Mouse (Mus musculus) Patski (cell line): ENCODE measurements around the gene Zfp513. TPM values are rescaled to one million over a fixed set of nuclear protein-coding genes. Genes with fewer than 3 reads are reported as not detected.

Source experiments
- ATAC-seq: fragments of 100-300 bp; one replicate; pipeline ENCODE4 v1.8.0; 2021
- CTCF ChIA-PET: fragments of 350-600 bp; sonication (Branson Sonifier 250); formaldehyde crosslinking; loops from one replicate; lab custom pipeline; 2022; ENCODE audit warnings: inconsistent platforms; lab: Charles Lee
- POLR2A ChIA-PET: fragments of 350-600 bp; sonication (Branson Sonifier 250); formaldehyde crosslinking; loops from one replicate; lab custom pipeline; 2022; ENCODE audit warnings: antibody characterized with exemption, inconsistent platforms; lab: Charles Lee
- DNase-seq: peaks from one replicate; pipeline ENCODE4 v3.0.0-alpha.2; 2011; ENCODE audit warnings: low read depth, low spot score
- H3K27me3 ChIP-seq: fragments of 371-371 bp; one replicate; pipeline ENCODE4 v1.5.1; 2021
- CTCF ChIP-seq: fragments of 100-300 bp; IDR thresholded peaks from one replicate; pipeline ENCODE4 v1.5.1; 2021
- in situ Hi-C: fragments of 300-500 bp; cut with MboI; formaldehyde crosslinking; loops from 3 replicates; pipeline ENCODE4 v1.11.1; 2018; ENCODE audit warnings: low pct_unique_long_range_greater_than_20kb, mixed read lengths
- polyA plus RNA-seq: library from polyadenylated mRNA; unstranded; gene quantifications from one replicate; pipeline ENCODE4 v1.2.3, GENCODE M21; 2021

The Zfp513 gene
- polyA plus RNA-seq, 1 experiment from 2014 or later: 44.0 TPM

DNA sequence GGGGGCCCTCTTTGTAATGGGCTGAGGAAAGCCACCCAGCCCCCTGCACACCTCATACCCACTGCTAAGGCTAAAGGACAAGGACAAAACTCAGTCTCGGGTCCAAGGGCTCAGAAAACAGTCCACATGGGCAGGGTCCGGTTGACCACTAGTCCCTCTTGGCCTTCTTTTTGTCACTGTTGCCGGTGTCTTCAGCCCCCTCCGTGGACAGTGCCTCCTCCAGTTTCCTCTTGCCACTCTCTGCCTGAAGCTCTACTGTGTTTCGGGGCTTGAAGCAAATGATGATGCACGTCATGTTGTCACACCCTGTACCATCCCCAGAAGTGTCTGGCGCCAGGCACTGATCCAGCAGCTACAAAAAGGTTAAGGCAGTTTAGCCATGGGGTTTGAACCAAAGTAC, 830 bp upstream of the Zfp513 start:
- no peaks in the 10 kb centered on the region for H3K27me3 ChIP-seq
- CTCF ChIA-PET: interaction anchor here (0.6 to 1.8 kb wide), 4 partner anchors 9 to 72 kb away, joined by 3 to 5 read pairs (median 4); partner anchors contain the start of genes Eif2b4 and Snx17
- POLR2A ChIA-PET: interaction anchor here (1.4 to 2.3 kb wide), 2 partner anchors 10 to 38 kb away, joined by 6 to 14 read pairs; partner anchors contain the start of genes Eif2b4, Gm9970, Nrbp1 and Snx17
- TF ChIP-seq CTCF: no peak
- no peak for ATAC-seq
- in situ Hi-C loops: no loop called here
- no peak for DNase-seq

DNA sequence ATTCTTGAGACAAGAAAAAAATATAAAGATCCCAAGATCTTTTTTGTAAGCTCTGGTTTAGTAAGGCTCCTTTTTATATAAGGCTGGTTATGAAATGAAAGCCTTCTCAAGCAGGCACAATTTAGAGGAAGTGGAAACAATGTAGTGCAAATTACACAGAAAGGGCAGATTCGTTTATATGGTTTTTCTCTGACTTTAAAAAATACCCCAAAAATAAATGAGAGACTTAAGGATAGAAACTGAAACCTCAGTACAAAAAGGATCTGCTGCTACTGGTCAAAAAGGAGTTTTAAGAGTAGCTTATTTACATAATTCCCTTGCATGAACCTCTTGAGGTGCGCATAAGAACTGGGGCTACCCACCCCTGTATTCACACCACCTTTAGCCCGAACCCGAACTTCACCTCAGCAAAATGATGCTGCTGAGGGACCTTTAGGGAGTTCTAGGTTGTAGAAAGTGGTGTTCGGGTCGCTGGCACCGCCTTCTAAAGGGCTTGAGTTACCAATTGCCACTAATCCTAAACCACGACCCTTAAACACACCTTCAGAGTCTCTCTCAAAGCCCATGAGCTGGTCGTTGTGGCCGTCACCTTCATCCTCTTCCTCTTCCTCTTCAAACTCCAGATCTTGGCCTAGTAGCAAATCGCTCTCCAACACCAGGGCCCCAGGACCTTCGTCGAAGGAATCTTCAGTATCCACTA, 911 bp downstream of the Zfp513 start:
- ATAC-seq: no peak
- no peak for DNase-seq
- in situ Hi-C loops: no loop called here
- ChIA-PET POLR2A (interaction anchor here (0.6 to 3.3 kb wide), 6 partner anchors 8 to 94 kb away, joined by 3 to 14 read pairs (median 4); partner anchors contain the start of genes Eif2b4, Fndc4, Gm29609 and Gm9970), CTCF (interaction anchor here (0.6 to 1.8 kb wide), 2 partner anchors 8 to 17 kb away, joined by 3 to 5 read pairs; partner anchors contain the start of genes Eif2b4 and Snx17)
- H3K27me3 ChIP-seq: no peaks in the 10 kb centered on the region
- TF ChIP-seq CTCF: no peak

DNA sequence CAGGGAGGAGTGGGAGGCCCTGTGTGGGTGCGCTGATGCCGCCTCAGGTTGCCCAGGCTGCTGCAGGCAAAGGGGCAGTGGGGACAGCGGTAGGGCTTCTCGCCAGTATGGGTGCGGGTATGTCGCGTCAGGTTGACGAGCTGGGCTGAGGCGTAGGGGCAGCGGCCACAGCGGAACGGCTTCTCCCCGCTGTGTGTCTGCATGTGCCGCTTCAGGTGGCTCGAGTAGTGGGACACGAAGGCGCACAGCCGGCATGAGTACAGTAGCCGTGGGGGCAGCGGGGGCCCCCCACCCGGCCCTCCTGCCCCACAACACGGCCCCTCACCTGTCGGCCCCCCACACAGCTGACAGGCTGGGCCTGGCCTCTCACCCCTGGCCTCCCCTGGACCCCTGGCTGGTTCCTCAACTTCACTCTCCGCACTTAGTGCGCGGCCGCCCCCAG, 1.8 kb downstream of the Zfp513 start:
- TF ChIP-seq CTCF: no peak
- ChIA-PET POLR2A (interaction anchor here (0.6 to 3.3 kb wide), 5 partner anchors 13 to 95 kb away, joined by 3 to 12 read pairs (median 3); partner anchors contain the start of genes Fndc4, Gm29609, Gm9970 and Gtf3c2), CTCF (interaction anchor here (0.6 kb wide), 1 partner anchor 19 kb away, joined by 3 read pairs; no protein-coding TSS in a partner anchor)
- no peak for ATAC-seq
- no peaks in the 10 kb centered on the region for H3K27me3 ChIP-seq
- DNase-seq: no peak
- in situ Hi-C loops: no loop called here

DNA sequence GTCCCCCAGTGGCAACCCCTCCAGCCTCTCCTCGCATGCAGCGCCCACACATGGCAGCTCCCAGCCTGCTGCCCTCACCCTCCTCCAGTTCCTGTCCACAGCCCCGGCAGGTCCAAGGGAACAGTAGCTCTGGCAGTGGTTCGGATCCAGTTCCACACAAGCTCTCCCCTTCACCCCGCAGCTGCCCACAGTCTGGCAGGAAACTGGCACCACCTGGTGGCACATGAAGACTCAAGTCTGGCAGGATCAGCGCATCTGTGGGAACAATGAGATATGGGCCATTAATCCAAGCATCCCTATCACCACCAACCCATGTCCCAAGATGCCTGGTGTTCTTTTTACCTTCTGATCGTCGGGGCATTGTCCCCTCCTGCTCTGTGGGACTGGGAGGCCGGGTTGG, 2.2 kb downstream of the Zfp513 start:
- no peak for TF ChIP-seq CTCF
- DNase-seq (no peak), ATAC-seq (no peak)
- CTCF ChIA-PET: interaction anchor here (0.6 kb wide), 1 partner anchor 19 kb away, joined by 3 read pairs; no protein-coding TSS in a partner anchor
- POLR2A ChIA-PET: interaction anchor here (1.5 to 3.3 kb wide), 2 partner anchors 12 to 20 kb away, joined by 3 to 12 read pairs; partner anchors contain the start of genes Gm29609 and Gtf3c2
- in situ Hi-C loops: no loop called here
- H3K27me3 ChIP-seq: no peaks in the 10 kb centered on the region

DNA sequence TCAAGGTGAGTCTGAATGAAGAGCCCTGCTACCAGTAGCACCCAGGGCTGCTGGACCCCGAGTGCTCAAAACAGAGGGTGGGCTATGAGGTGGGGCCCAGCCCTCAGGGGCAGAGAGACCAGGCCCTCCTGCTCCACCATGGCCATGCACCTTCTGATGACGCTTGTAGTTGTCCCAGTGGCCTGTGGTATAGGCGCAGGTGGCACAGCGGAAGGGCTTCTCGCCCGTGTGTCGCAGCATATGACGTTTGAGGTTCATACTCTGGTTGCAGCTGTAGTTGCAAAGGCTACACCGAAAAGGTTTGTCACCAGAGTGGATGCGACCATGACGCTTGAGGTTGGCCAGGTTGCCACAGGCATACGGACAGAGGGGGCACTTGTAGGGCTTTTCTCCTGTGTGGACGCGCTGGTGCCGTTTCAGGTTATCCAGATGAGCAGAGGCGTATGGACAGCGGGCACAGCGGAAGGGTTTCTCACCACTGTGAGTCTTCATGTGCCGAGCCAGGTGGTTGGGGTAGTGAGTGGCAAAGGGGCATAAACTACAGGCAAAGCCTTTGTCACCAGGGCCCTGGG, 2.7 kb downstream of the Zfp513 start:
- DNase-seq: no peak
- ChIA-PET CTCF (no interaction called here), POLR2A (interaction anchor here (1.5 to 3.3 kb wide), 2 partner anchors 12 to 19 kb away, joined by 3 to 12 read pairs; partner anchors contain the start of genes Gm29609 and Gtf3c2)
- no peak for TF ChIP-seq CTCF
- ATAC-seq: no peak
- in situ Hi-C loops: no loop called here
- H3K27me3 ChIP-seq: no peaks in the 10 kb centered on the region

DNA sequence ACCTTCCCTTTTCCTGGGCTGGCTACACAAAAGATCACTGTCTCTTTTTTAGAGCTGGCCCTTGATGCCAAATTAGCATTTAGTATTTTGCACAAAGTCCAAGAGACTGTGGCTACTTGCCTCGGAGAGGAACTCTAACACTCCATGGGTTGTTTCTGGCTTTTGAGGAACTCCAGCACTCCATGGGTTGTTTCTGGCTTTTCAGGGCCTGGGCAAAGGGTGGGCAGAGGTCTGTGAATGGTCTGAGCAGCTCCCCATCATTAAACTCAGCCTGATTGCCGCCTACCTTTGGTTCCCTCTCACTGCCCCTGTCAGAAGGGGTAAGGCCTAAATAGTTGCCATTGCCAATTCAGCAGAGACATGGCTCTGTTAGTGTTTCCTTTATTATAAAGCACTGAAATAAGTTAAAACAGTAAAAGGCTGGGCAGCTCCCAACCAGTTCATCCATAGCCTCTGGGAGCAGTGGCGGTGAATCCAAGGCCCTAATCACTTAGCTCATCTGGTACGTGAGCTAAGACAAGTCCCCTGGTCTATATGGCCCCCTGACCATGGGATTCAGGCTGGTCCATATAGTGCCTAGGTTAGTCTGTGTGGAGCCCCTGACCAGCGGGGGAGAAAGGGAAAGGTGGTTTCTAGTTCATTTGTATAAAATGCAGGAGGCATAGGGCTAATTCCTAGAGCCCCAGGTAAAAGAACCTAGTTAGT, 3.3 kb downstream of the Zfp513 start:
- no peaks in the 10 kb centered on the region for H3K27me3 ChIP-seq
- TF ChIP-seq CTCF: no peak
- ChIA-PET POLR2A (interaction anchor here (1.1 to 1.5 kb wide), 3 partner anchors 9 to 18 kb away, joined by 3 to 10 read pairs (median 3); partner anchors contain the start of genes Gm29609 and Gtf3c2), CTCF (interaction anchor here (0.7 to 1.1 kb wide), 3 partner anchors 18 to 48 kb away, joined by 3 read pairs; no protein-coding TSS in a partner anchor)
- ATAC-seq: no peak
- DNase-seq: no peak
- in situ Hi-C loops: no loop called here

DNA sequence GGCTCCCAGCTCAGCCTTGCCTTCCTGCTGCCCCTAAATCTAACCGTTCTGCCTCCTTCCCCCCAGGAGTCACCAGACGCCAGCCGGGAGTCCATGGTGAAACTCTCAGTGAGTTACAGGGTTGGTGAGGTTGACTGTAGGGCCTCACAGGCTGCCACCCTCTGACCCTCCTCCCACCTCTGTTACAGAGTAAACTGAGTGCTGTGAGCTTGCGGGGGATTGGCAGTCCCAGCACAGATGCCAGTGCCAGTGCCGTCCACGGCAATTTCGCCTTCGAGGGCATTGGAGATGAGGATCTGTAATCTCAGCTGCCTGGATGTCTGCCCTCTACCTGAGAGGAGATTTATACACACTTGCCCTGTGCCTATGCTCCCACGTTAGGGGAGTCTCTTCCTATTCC, 3.9 kb downstream of the Zfp513 start:
- ChIA-PET POLR2A (interaction anchor here (1.1 to 1.5 kb wide), 2 partner anchors 10 to 18 kb away, joined by 3 to 10 read pairs; partner anchors contain the start of genes Gm29609 and Gtf3c2), CTCF (interaction anchor here (0.7 to 1.1 kb wide), 3 partner anchors 17 to 48 kb away, joined by 3 read pairs; no protein-coding TSS in a partner anchor)
- TF ChIP-seq CTCF: no peak

DNA sequence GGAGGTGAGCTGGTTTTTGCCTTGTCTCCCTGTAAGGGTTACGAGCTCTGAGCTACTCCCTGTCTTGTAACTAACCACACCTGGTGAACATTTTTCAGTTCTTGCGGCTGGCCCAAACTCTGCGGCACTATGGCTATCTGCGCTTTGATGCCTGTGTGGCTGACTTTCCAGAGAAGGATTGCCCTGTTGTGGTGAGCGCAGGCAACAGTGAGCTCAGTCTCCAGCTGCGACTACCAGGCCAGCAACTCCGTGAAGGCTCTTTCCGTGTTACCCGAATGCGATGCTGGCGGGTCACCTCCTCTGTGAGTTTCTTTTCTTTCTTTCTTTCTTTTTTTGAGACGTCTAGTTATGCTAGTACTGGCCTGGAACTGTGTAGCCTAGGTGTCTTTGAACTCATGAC, 5.0 kb downstream of the Zfp513 start:
- CTCF ChIA-PET: no interaction called here
- POLR2A ChIA-PET: no interaction called here
- no peak for DNase-seq
- no peak for ATAC-seq
- no peaks in the 10 kb centered on the region for H3K27me3 ChIP-seq
- in situ Hi-C loops: no loop called here
- TF ChIP-seq CTCF: no peak

More for the DNA sequence above, 3.9 kb downstream of the Zfp513 start:
- in situ Hi-C loops: no loop called here
- H3K27me3 ChIP-seq: no peaks in the 10 kb centered on the region
- DNase-seq: no peak
- no peak for ATAC-seq

DNA sequence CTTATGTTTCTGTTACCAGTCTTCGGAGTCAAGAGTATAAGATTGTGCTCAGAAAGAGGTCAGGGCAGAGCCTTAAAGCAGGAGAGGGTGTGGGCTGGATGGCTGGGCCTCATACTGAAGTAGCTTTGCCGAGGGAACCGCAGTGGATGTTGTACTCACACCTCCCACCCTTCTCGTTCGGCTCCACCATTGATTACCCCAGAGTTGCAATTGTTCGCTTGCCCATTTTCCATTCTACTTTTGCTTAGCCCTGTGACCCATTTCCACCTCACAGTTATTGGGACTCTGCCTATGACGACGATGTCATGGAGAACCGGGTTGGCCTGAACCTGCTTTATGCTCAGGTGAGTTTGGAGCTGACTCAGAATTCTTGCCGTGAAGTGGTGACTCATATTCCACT, 5.9 kb downstream of the Zfp513 start:
- TF ChIP-seq CTCF: no peak
- CTCF ChIA-PET: no interaction called here
- POLR2A ChIA-PET: interaction anchor here (0.6 kb wide), 1 partner anchor 36 kb away, joined by 3 read pairs; no protein-coding TSS in a partner anchor
- ATAC-seq: no peak
- in situ Hi-C loops: no loop called here
- DNase-seq: no peak
- no peaks in the 10 kb centered on the region for H3K27me3 ChIP-seq

DNA sequence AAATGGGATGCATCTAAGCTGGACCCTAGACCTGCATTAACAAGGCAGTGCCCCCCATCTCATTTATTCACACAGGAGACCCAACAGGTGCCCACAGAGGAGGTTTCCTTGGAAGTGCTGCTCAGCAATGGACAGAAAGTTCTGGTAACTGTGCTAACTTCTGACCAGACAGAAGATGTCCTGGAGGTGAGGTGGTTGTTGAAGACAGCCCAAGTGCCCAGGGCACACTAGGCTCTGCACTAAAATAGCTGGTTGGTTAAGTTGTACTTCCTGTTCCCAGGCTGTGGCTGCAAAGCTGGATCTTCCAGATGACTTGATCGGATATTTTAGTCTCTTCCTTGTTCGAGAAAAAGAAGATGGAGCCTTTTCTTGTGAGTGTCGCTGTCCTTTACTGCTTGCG, 6.4 kb downstream of the Zfp513 start:
- in situ Hi-C loops: no loop called here
- ATAC-seq: no peak
- TF ChIP-seq CTCF: no peak
- ChIA-PET CTCF (no interaction called here), POLR2A (no interaction called here)
- DNase-seq: no peak
- H3K27me3 ChIP-seq: no peaks in the 10 kb centered on the region
